Mouse (Mus musculus) adrenal gland, postnatal 10 days (tissue): ENCODE data around the gene Mmachc. TPM values are rescaled to one million over a fixed set of nuclear protein-coding genes. Genes with fewer than 3 reads are reported as not detected.
"Not testable (repeated sequence)": the region's sequence is repeated elsewhere in the genome, so short reads cannot be mapped to it uniquely, and the experiment has no call there.

Experiments
- DNase-seq: peaks from one replicate; pipeline ENCODE4 v3.0.0; 2021; ENCODE audit warnings: mixed read lengths
- total RNA-seq, 2 experiments: library from RNA; stranded (reverse); gene quantifications; 2 replicates each; pipeline ENCODE4 v1.2.3; 2021

Gene Mmachc
- total RNA-seq, 2 experiments from 2014 or later = 32.2 to 40.4 TPM

GRCm38 (mm10) chr4:116692146-116692545 is 16.1 kb downstream of the Mmachc start:
- no peak for DNase-seq

DNA sequence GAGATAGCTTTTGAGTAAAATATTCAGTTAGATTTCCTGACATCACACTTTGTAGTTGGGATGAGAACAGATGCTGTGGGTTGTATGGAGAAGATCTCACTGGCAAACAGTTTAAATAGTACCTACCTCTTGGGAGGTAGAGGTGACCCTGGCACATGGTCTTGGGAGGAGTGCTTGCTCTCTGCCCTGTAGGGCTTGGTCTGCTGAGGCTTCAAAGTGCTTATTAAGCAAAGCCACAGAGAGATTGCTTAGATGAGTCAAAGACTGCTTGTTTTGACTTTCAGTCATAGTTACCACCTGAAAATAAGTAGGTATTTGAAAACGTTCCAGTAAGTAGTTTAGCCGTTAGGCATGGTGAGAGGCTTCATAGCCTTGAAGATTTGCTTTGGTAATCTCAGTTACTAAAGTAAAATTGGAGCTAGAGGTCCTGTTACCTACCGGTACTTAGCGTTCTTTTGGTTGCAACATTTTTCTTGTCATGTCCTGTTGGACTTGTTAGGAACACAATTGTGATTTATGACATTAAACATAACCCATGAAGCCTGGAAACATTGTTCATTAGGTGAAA is 18.8 kb downstream of the Mmachc start:
- no peak for DNase-seq

- DNase-seq = no peak
Measured at GRCm38 (mm10) chr4:116687041-116687440, 21.2 kb downstream of the Mmachc start.

GRCm38 (mm10) chr4:116685402-116686061 is 22.7 kb downstream of the Mmachc start, which contains the start of gene Prdx1:
Prdx1 (plus strand) TSS chr4:116685544.
- DNase-seq = peak; percentile 98

DNA sequence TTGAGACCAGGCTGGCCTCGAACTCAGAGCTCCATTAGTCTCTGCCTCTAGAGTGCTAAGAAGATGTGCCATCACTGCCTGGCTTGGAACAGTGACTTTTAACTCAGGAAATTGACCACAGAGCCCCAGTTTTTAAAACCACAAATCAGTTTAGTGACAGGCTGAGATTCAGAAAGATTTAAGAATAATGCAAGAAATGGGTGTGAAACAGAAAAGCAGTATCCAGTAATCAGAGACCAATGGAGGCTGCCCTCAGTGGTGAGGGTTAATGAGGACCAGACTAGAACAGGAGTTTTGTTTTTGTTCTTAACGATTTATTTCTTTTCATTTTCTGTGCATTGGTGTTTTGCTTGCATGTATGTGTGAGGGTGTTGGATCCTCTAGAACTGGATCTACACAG is 23.5 kb downstream of the Mmachc start:
- DNase-seq = no peak

- DNase-seq = no peak
Measured at GRCm38 (mm10) chr4:116683957-116684356, 24.2 kb downstream of the Mmachc start.

GRCm38 (mm10) chr4:116680521-116680920 is 27.7 kb downstream of the Mmachc start:
- DNase-seq = not testable (repeated sequence)

- DNase-seq = no peak
Measured at GRCm38 (mm10) chr4:116679141-116679540, 29.1 kb downstream of the Mmachc start.

DNA sequence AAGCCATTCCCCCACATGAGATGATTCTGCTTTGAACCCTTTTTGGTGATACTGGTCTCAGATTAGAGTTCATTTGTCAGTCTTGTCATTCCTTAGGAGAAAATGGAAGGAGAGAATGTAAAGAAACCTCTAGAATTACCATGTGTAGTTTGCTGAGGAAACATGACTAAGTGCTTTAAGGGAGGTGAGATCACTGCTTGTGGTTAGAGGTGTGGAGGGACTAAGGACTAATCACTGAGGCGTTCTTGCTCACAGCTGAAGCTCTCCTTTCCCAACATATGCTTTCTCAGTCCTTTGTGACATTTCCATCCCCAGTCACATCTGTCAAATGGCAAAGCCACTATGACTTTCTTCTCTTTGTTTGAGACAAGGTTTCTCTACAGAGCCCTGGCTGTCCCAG is 30.4 kb downstream of the Mmachc start:
- DNase-seq = no peak

GRCm38 (mm10) chr4:116676027-116676426 is 32.2 kb downstream of the Mmachc start:
- DNase-seq = no peak

GRCm38 (mm10) chr4:116674761-116675160 is 33.4 kb downstream of the Mmachc start:
- not testable (repeated sequence) for DNase-seq

GRCm38 (mm10) chr4:116672785-116673184 is 35.4 kb downstream of the Mmachc start:
- DNase-seq = peak; percentile 85

DNA sequence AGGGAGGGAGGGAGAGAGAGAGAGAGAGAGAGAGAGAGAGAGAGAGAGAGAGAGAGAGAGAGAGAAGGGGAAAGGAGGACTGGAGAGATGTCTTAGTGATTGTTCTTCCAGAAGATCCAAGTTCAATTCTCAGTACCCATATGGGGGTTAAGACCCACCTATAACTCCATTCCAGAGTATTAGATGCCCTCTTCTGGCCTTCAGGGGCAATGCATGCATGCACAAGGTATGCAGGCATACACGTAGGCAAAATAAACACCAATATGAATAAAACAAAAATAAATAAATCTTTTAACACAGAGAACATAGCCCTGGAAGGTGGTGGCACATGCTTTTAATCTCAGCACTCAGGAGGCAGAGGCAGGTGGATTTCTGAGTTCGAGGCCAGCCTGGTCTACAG is 38.9 kb downstream of the Mmachc start:
- DNase-seq = no peak

DNA sequence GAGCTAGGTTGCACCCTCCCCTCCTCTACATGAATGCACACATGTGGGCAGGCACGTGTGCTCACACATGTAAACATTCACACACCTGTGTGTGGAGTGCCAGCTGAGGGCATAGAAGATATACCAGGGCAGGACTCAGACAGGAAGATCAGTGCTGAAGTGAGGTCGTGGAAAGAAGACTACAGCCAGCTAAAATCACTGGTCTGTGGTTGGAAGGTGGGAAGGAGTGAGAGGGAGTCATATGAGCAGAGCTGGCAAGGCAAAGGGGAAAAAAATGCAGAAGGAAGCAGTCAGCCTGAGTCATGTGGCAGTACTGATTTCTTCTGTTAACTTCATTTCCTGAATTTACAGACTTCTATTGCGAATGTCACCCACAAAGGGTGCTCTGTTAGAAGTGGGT is 40.1 kb downstream of the Mmachc start:
- DNase-seq = no peak

- no peak for DNase-seq
Measured at GRCm38 (mm10) chr4:116666625-116667024, 41.6 kb downstream of the Mmachc start.

DNA sequence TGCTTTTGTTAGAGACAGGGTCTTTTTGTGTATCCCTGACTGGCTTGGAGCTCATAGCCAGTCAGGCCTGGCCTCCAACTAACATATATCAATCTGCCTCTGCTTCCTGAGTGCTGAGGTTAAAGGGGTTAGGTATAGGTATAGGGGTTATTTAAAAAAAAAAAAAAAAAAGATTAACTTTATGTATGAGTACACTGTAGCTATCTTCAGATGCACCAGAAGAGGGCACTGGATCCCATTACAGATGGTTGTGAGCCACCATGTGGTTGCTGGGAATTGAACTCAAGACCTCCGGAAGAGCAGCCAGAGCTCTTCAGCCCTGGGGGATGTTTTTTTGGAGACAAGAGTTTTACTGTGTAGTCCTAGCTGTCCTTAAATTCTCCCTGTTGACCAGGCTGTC is 46.2 kb downstream of the Mmachc start:
- DNase-seq = no peak

GRCm38 (mm10) chr4:116660829-116661228 is 47.4 kb downstream of the Mmachc start:
- no peak for DNase-seq

GRCm38 (mm10) chr4:116659916-116660315 is 48.3 kb downstream of the Mmachc start:
- not testable (repeated sequence) for DNase-seq

DNA sequence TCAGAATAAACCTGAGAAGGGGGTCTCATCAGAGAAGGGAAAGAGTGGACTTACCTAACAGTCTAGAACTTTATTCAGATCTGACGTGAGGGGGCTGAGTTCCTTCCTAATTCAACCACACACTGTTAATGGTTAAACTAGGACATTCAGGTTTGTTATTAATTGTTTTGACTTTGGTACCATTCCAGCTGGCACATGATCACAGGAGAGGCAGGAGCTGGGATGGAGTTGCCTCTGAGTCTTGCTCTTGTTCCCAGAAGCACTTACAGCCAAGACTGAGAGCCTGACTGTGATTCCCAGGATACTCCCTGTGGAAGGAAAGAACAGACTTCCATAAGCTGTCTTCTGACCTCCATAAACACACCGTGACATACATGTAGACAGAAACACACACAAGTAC is 48.7 kb downstream of the Mmachc start:
- DNase-seq = peak; percentile 75

DNA sequence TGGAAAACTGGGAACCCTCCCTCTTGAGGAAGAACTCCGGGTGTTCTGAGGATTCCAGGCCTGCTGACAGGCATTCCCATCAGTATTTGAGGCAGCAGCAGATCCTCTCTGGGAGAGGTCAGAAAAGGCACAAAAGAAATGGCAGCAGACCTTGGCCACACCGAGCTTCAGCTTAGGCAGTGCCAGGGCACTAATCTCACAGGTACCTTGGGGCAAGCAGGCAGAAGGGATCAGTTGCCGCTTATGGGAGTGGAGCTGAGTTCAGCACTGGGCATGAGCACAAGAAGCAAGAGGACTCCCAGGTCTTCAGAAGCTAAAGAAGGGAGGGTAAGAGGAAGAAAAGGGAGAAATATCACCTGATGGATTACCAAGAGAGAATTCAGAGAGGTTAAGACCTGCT is 50.2 kb downstream of the Mmachc start:
- no peak for DNase-seq

- no peak for DNase-seq
Measured at GRCm38 (mm10) chr4:116655658-116656057, 52.5 kb downstream of the Mmachc start.

GRCm38 (mm10) chr4:116655100-116655499 is 53.1 kb downstream of the Mmachc start:
- no peak for DNase-seq

DNA sequence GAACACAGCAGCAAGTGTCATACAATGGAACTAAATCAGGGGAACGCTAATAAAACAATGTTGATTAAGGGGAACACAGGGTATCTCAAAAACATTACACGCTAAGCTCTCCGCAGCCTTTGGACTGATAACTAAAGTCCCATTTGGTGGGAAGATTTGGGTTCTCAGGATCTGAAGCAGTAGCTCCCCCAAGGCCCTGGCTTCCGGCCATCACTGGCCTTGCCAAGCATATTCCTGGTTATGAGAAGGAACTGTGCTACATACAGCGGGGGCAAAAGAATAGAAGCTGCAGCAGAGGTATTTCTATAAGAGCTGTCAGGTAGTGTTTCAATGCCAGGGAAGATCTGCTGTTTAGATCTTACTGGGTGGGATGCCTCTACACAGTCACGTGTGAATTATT is 55.0 kb downstream of the Mmachc start:
- peak; percentile 86 for DNase-seq
